Mouse (Mus musculus) intestine, embryonic 14.5 days (tissue): ENCODE results near the gene Nudt13. TPM values are rescaled to one million over a fixed set of nuclear protein-coding genes. Genes with fewer than 3 reads are reported as not detected.

Experiments used
- ATAC-seq: fragments of 200-750 bp; cut with Nextera tagmentation; replicated peaks from 2 replicates; pipeline ENCODE4 v1.8.0; 2017; ENCODE audit warnings: low read depth, moderate number of reproducible peaks, moderate TSS enrichment, moderate library complexity; ENCODE audit not compliant: low FRiP score, low TSS enrichment
- DNase-seq: peaks from one replicate; pipeline ENCODE4 v3.0.0-alpha.2; 2018; ENCODE audit warnings: low spot score
- H3K27ac ChIP-seq: fragments of 300-500 bp; sonication (generic); 2 replicates; pipeline ENCODE4 v1.5.1; 2014; ENCODE audit warnings: low read depth, mild to moderate bottlenecking, control low read depth
- H3K27me3 ChIP-seq: fragments of 300-500 bp; sonication (generic); replicated peaks from 2 replicates; pipeline ENCODE4 v1.6.1; 2014; ENCODE audit warnings: low read length, control low read depth; ENCODE audit not compliant: control insufficient read depth, insufficient read depth
- H3K36me3 ChIP-seq: fragments of 300-500 bp; sonication (generic); 2 replicates; pipeline ENCODE4 v1.6.1; 2014; ENCODE audit warnings: low read length, control low read depth; ENCODE audit not compliant: control insufficient read depth, insufficient read depth
- H3K4me1 ChIP-seq: fragments of 300-500 bp; sonication (generic); replicated peaks from 2 replicates; pipeline ENCODE4 v1.6.1; 2014; ENCODE audit warnings: low read length, control low read depth, mixed read lengths; ENCODE audit not compliant: control insufficient read depth, insufficient read depth
- H3K4me2 ChIP-seq: fragments of 300-500 bp; sonication (generic); 2 replicates; pipeline ENCODE4 v1.6.1; 2014; ENCODE audit warnings: low read length
- H3K4me3 ChIP-seq: fragments of 300-500 bp; sonication (generic); 2 replicates; pipeline ENCODE4 v1.5.1; 2014; ENCODE audit warnings: low read depth, low read length, control low read depth, mixed read lengths
- H3K9ac ChIP-seq: fragments of 300-500 bp; sonication (generic); 2 replicates; pipeline ENCODE4 v1.6.1; 2014; ENCODE audit warnings: mild to moderate bottlenecking, low read length
- H3K9me3 ChIP-seq: fragments of 300-500 bp; sonication (generic); 2 replicates; pipeline ENCODE4 v1.6.1; 2016; ENCODE audit warnings: low read length, control low read depth; ENCODE audit not compliant: control insufficient read depth
- WGBS: fragments of 180-500 bp; shearing (Covaris S2); extraction: QIAGEN DNeasy Blood & Tissue Kit; methylation state at CpG from one replicate; pipeline ENCODE4 v1.1.7; 2014; 5-methylcytosine and 5-hydroxymethylcytosine counted together
- polyA plus RNA-seq: library from polyadenylated mRNA; unstranded; fragments of >200 nt; fragmentation: Nextera tagmentation; extraction: Ambion mirVana; gene quantifications from 2 replicates; pipeline ENCODE4 v1.2.1, GENCODE M21; 2014

Gene Nudt13
- 13.3 and 18.2 TPM in 2 replicates for polyA plus RNA-seq

DNA sequence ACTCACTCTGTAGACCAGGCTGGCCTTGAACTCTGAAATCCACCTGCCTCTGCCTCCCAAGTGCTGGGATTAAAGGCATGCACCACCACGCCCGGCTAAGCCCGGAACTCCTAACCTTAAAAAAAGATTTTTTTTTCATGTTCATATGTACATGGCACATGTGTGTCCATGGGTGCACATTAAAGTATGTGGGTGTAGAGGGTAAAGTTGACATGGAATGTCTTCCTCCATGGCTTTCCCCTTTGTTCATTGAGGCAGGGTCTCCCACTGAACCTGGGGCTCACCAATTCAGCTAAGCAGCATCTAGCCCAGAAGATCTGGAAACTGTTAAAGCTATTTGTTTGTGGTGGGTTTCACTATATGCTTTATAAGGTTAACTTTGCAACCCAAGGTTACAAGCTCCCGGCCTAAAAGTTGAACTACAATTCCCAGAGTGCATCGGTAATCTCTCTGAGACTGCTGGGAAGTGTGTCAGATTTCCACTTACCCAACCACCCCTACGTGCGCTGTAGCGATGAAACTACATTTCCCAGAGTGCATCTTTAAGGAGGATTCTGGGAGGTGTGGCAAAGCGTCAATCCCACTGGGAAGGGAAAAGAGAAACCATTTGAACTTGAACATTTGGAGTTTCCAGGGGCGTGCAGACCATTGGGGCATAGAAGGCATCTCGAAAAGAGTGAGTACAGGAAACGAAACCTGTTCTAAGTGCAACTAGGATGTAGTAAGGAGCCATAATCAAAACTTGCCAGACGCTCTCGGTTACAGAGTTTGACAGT lies at the start of gene Nudt13:
Nudt13 (plus strand) TSS at position 581 of the 776 bp plus-strand sequence.
- Histone ChIP-seq H3K36me3 (no peaks in the 10 kb centered on the region), H3K4me1 (peaks cover 6% of the 10 kb centered on the region; the same call in 1 of the 2 replicates), H3K4me2 (peak within 1 kb of the TSS; percentile 69), H3K27me3 (no peaks in the 10 kb centered on the region), H3K4me3 (peak within 1 kb of the TSS; percentile 68), H3K27ac (no peak within 1 kb of the TSS), H3K9me3 (no peaks in the 10 kb centered on the region), H3K9ac (peak within 1 kb of the TSS; percentile 53)
- ATAC-seq (peak; percentile 90), DNase-seq (peak; percentile 78)
- 22% methylated on average over 14 of the region's 14 CpGs for WGBS

DNA sequence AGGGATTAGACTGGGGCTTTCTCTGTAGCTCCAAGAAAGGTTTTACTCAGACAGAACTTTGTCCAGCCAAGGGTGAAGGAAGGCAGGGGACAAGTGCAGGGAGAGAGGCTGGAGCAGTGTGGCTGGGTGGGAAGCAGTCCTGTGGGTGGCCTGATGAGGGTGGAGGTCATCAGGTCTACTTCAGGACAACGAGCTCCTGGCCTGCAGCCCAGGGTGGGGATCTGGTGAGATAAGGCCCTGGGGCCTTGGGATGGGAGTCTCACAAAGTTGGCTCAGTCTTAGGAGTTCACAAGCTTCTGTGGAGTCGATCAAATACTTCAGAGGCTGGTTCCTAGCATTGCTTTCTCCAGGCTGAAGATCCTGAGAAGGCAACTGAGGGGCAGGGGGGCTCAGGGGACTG lies 49.2 kb upstream of the Nudt13 start:
- 53% methylated on average over 2 of the region's 2 CpGs for WGBS
- Histone ChIP-seq H3K4me1 (no peaks in the 10 kb centered on the region), H3K9me3 (no peaks in the 10 kb centered on the region), H3K9ac (no peak overlapping the region), H3K4me3 (no peak overlapping the region), H3K27ac (no peak overlapping the region), H3K4me2 (no peak overlapping the region), H3K36me3 (no peaks in the 10 kb centered on the region), H3K27me3 (no peaks in the 10 kb centered on the region)
- ATAC-seq (no peak), DNase-seq (no peak)

DNA sequence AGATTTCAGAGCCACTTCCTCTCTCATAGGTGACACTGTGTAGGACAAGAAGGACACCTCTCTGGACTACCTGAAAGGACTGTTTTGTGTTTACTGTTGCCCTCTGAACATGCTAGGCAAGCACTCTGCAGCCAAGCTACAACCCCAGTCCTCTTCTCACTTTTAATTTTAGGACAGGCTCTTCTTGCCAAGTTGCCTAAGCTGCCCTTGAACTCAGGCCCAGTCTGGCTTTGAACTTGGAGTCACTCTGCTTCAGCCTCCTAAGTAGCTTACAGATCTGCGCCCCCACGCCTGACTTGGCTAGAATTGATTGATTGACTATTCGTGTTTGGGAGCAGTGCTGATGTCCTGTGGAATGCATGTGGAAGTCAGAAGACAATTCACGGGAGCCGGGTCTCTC lies 48.6 kb upstream of the Nudt13 start:
- WGBS, result 68% methylated on average over 5 of the region's 5 CpGs
- DNase-seq (no peak), ATAC-seq (no peak)
- no peak overlapping the region for H3K4me2 ChIP-seq
- H3K4me1 ChIP-seq, result no peaks in the 10 kb centered on the region
- H3K9me3 ChIP-seq, result no peaks in the 10 kb centered on the region
- H3K4me3 ChIP-seq, result no peak overlapping the region
- no peaks in the 10 kb centered on the region for H3K27me3 ChIP-seq
- H3K27ac ChIP-seq, result no peak overlapping the region
- H3K36me3 ChIP-seq, result no peaks in the 10 kb centered on the region
- H3K9ac ChIP-seq, result no peak overlapping the region

DNA sequence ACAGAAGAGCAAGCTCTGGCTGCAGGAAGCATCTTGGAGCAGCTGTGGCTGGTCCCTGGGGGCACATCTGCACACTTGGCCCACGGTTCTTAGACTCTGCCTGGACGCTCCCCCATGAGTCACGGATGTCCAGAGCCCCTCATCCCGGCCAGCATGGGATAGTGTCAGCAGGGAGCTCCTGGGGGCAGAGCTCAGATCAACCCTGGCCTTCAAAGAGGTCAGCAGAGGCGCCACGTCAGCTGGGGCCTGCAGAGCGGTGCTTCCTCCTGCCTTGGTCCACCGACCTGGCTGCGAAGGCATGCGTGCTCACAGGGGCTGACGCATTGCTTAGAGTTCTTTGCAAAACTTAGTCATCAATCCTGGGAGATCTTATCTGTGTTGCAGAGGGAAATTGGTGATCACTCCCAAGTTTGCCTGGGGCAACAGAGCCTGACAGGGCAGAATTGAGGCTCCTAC lies 47.7 kb upstream of the Nudt13 start:
- Histone ChIP-seq H3K27ac (no peak overlapping the region), H3K27me3 (no peaks in the 10 kb centered on the region), H3K9ac (no peak overlapping the region), H3K36me3 (no peaks in the 10 kb centered on the region), H3K4me2 (no peak overlapping the region), H3K4me1 (no peaks in the 10 kb centered on the region), H3K9me3 (no peaks in the 10 kb centered on the region), H3K4me3 (no peak overlapping the region)
- 52% methylated on average over 11 of the region's 11 CpGs for WGBS
- ATAC-seq (no peak), DNase-seq (no peak)

DNA sequence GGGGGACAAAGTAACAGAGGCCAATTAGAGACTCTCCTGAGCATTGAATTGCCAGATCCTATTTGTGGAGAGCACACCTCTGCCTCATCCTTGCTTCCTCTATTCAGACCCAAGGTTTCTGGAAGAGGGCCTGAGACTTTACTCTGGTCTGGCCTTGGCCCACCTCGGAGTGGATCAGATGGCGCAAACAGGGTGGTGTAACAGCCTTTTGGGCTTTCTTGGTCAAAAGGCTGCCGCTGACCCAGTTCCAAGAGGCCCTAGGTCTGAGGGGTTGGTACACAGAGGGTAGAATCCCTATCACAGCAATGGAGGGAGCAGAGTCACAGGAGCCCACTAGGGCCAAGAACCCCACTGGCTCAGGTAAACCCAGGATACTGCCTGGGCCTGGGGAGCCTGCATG lies 46.5 kb upstream of the Nudt13 start:
- no peak overlapping the region for H3K27ac ChIP-seq
- no peak for DNase-seq
- no peak for ATAC-seq

DNA sequence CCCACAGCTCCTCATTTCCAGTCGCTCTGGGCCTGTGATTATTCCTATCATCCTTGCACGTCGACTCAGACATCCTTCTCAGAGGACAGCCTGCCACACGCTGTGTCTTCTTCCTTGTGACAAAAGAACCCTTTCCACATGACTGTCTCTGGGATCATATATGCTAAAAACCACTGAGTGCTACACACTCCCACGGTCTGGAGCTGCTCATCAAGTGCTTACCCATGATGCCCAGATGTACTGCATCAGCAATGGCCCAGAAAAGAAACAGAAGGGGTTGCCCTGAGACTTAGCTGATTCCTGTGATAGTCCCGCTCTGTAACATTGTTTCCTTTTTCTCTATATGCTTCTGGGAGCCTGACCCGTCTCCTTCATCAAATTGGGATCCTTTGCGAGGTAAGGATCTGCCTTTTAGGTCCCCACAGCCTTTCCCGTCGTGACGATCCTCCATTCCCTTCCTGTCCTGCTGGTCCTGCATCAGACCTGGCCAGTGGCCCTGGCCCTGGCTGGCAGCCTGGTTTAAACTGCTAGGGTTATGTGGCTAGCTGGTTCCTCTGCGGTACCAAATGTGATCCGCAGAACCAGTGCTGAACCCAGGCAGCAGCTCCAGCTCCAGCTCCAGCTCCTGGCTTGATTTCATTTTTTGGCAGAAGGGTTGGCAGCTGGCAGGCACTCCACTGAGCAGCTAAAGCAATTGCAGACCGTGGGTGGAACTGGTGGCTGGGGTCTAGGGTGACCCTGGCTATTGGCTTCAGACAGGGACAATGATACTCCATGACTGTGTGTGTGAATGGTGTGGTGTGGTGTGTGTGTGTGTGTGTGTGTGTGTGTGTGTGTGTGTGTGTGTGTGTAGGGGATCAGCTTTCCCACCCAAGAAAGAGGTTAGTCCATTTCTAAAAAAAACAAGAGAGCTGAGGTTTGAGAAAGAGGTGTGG lies 44.0 kb upstream of the Nudt13 start:
- Histone ChIP-seq H3K27ac (no peak overlapping the region), H3K9ac (no peak overlapping the region), H3K4me2 (no peak overlapping the region), H3K9me3 (no peaks in the 10 kb centered on the region), H3K4me1 (no peaks in the 10 kb centered on the region), H3K36me3 (no peaks in the 10 kb centered on the region), H3K4me3 (no peak overlapping the region), H3K27me3 (no peaks in the 10 kb centered on the region)
- DNase-seq (no peak), ATAC-seq (no peak)
- 80% methylated on average over 14 of the region's 14 CpGs for WGBS

More for the DNA sequence above, 46.5 kb upstream of the Nudt13 start:
- Histone ChIP-seq H3K4me3 (no peak overlapping the region), H3K4me2 (no peak overlapping the region), H3K36me3 (no peaks in the 10 kb centered on the region), H3K9me3 (no peaks in the 10 kb centered on the region), H3K9ac (no peak overlapping the region), H3K4me1 (no peaks in the 10 kb centered on the region), H3K27me3 (no peaks in the 10 kb centered on the region)
- WGBS, result 96% methylated on average over 3 of the region's 3 CpGs

DNA sequence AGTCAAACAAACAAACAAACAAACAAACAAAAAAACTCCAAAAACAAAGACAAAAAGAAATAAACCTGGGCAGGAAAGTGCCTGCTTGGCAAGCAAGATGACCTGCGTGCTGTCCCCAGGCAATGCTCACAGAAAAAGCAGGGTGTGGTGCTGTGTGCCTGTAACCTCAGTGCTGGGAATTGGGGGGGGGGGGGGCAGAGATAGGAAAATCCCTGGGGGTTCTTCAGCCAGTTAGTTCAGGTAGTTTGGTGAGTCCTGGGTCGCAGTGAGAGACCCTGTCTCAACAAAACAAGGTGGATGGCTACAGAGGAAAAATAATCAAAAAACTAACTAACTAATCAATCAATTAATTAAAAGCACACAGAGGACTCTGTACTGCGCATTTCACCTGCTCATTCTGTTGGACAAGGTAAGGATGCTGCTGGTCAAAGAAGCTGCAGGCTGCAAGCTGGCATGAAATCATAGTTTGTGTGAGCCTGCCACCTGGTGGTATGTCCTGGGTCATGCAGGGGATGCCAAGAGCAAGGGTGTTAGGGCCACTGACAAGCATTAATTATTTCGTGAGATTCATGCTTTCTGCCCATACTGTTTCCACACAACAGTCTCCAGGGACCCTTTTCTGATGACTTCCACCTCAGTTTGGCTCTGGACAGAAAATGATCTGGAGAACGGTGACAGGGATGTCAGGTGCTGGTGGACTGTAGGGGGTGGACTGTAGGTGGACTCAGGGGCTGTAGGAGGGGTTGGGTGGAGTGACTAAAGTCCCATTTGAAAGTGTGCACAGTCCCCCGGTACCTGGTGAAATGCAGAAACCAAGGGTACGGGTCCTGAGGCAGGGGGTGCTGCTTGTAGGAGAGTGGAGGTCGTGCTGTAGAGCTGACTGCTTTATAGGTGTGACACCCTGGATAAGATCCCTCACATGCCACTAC lies 36.0 kb upstream of the Nudt13 start:
- Histone ChIP-seq H3K27ac (no peak overlapping the region), H3K4me1 (no peaks in the 10 kb centered on the region), H3K27me3 (no peaks in the 10 kb centered on the region), H3K4me3 (no peak overlapping the region), H3K9ac (no peak overlapping the region), H3K4me2 (no peak overlapping the region), H3K9me3 (no peaks in the 10 kb centered on the region), H3K36me3 (no peaks in the 10 kb centered on the region)
- 50% methylated on average over 8 of the region's 8 CpGs for WGBS
- ATAC-seq (peak; percentile 77), DNase-seq (peak; percentile 96)

DNA sequence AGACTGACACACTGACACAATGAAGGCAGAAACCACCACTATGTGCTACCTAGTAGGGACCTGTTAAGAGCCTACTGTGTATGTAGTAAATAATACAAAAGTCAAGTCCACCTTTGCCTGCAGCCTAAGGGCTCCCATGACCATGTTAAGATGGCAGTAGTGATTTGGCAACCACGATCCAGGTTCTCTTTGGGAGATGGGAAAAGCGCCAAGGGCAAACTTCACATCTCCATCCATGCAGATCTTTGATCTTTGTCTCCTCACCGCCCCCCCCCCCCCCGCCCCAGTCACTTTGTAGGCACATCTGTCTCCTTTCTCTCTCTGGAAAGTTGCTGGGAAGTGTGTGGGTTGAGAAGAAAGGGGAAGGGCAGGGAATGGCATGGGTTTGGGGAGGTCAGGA lies 32.2 kb upstream of the Nudt13 start:
- no peaks in the 10 kb centered on the region for H3K4me1 ChIP-seq
- no peak overlapping the region for H3K4me2 ChIP-seq
- WGBS, result 75% methylated on average over 3 of the region's 4 CpGs
- H3K9me3 ChIP-seq, result no peaks in the 10 kb centered on the region
- ATAC-seq (no peak), DNase-seq (no peak)
- H3K4me3 ChIP-seq, result no peak overlapping the region
- no peak overlapping the region for H3K9ac ChIP-seq
- H3K27me3 ChIP-seq, result no peaks in the 10 kb centered on the region
- no peak overlapping the region for H3K27ac ChIP-seq
- H3K36me3 ChIP-seq, result no peaks in the 10 kb centered on the region
